Comparison of ENCODE assay signal across 26 mouse cellular contexts in genomic region chr7:135101921-135102320, GRCm38 (mm10).
DNase-seq lines count a peak whose midpoint lies in the region; ATAC-seq lines count a peak whose summit lies in the region.
"Had no signal": no experiment of that assay in that cellular context is flagged by ENCODE, and none has a peak within 500 bp of the region (broad histone marks: within the 10 kb centered on the region; RNA-seq: fewer than 3 reads in every experiment).

No protein-coding gene starts in this region.

- H3K27me3 ChIP-seq in midbrain, embryonic 10.5 days (ENCODE audit: low read depth, poor library complexity, severe bottlenecking), result no peaks in the 10 kb centered on the region
- H3K27me3 ChIP-seq: CH12.LX; embryonic facial prominence, embryonic 13.5 days; embryonic facial prominence, embryonic 15.5 days; forebrain, embryonic 12.5 days; Patski had no signal

- intact Hi-C loops in left cerebral cortex, postnatal 14 days (cut with DNase I), result no loop called here

- peak; percentile 87 to 89 for DNase-seq in adrenal gland, adult (ENCODE audit: inconsistent age in 2 of 2, low spot score in 1 of 2)
- DNase-seq in adrenal gland, postnatal 4 days (ENCODE audit: low spot score in 2 of 2), result no peak
- DNase-seq in adrenal gland, postnatal 10 days, result peak; percentile 51
- DNase-seq in adrenal gland, postnatal 25 days, result peak; percentile 34
- DNase-seq in left cerebral cortex, postnatal 14 days (ENCODE audit: low spot score in 2 of 2), result no peak
- no peak for DNase-seq in midbrain, embryonic 10.5 days (ENCODE audit: low spot score)
- DNase-seq: B cell, adult 2 months; cerebellum, adult 11-12 months; cerebellum, adult 2 months; cerebellum, adult 9-11 months; cerebellum, postnatal 14 days; cerebellum, postnatal 36 days; embryo, embryonic 11 days had no signal

- H3K36me3 ChIP-seq in midbrain, embryonic 10.5 days, result no peaks in the 10 kb centered on the region
- H3K36me3 ChIP-seq: forebrain, embryonic 10.5 days; forebrain, embryonic 12.5 days; G1E had no signal

- H3K9me3 ChIP-seq in midbrain, embryonic 10.5 days (replicated peaks), result no peaks in the 10 kb centered on the region
- H3K9me3 ChIP-seq: embryonic facial prominence, embryonic 13.5 days; embryonic facial prominence, embryonic 15.5 days; forebrain, embryonic 10.5 days; forebrain, embryonic 12.5 days had no signal

- no peak for ATAC-seq in granulocyte monocyte progenitor cell, adult 5-6 weeks (replicated peaks; ENCODE audit: poor library complexity, severe bottlenecking)
- ATAC-seq: activated CD4-positive, CD25-positive, alpha-beta regulatory T cell, adult 4 months; CD4-positive, CD25-positive, alpha-beta regulatory T cell, adult 4 months; forebrain, embryonic 14.5 days; forebrain, embryonic 16.5 days; Patski had no signal

- peaks cover 14% of the 10 kb centered on the region for H3K4me1 ChIP-seq in midbrain, embryonic 10.5 days
- H3K4me1 ChIP-seq: embryonic facial prominence, embryonic 13.5 days; embryonic facial prominence, embryonic 15.5 days had no signal

- no peak overlapping the region for H3K4me3 ChIP-seq in midbrain, embryonic 10.5 days
- H3K4me3 ChIP-seq: embryonic facial prominence, embryonic 13.5 days; embryonic facial prominence, embryonic 15.5 days; erythroblast, embryonic 14.5 days; forebrain, embryonic 10.5 days; forebrain, embryonic 12.5 days had no signal

- 94% methylated on average over 7 of the region's 7 CpGs for WGBS in midbrain, embryonic 10.5 days

- H3K27ac ChIP-seq in midbrain, embryonic 10.5 days (replicated peaks), result no peak overlapping the region
- H3K27ac ChIP-seq: embryonic facial prominence, embryonic 13.5 days; embryonic facial prominence, embryonic 15.5 days; forebrain, embryonic 10.5 days; forebrain, embryonic 12.5 days had no signal

Comparison
In these comparisons a context has a peak if more than half of its experiments do, and no peak if none do; other contexts are left out.
1. DNase-seq: peak in adrenal gland, adult (2 of 2), adrenal gland, postnatal 10 days (single experiment) and adrenal gland, postnatal 25 days (single experiment); none in adrenal gland, postnatal 4 days (0 of 2), left cerebral cortex, postnatal 14 days (0 of 2) and midbrain, embryonic 10.5 days (single experiment).